Mouse (Mus musculus) left cerebral cortex, postnatal 36 days (tissue): ENCODE results near the gene Nfasc. TPM values are rescaled to one million over a fixed set of nuclear protein-coding genes. Genes with fewer than 3 reads are reported as not detected.

Source experiments
- DNase-seq, 2 experiments: peaks; one replicate each; pipeline ENCODE4 v3.0.0; 2021 to 2022; ENCODE audit warnings: low spot score in 2 of 2, mixed read lengths in 1 of 2
- intact Hi-C: fragments of 180-260 bp; cut with DNase I; formaldehyde crosslinking; loops from one replicate; pipeline ENCODE4 v1.15.1; 2025
- total RNA-seq, 2 experiments: library from RNA; stranded (reverse); gene quantifications; 2 replicates each; pipeline ENCODE4 v1.2.3; 2021

Nfasc gene
- total RNA-seq, 2 experiments from 2014 or later = 164 to 178 TPM

DNA sequence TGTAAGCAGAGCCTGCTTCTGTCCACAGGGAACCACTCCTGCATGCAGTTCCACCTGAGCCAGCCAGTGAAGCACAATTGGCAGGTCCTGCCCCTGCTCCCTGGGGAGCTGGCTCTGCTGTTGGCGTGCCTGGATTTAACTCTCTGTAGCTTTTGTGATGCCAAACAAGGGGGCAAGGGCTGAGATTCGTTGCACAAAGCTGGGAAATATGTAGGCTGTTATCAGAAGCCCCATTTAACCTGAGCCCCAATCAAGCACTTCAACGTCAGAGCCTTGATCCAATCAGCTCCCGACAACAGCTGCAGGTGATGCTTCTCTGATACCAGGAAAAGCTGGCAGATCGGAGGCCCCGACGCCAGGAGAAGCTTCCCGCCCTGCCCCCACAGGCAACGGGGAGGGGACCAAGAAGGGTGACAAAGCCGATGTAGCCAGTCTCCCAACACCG lies 2.5 kb downstream of the Nfasc start:
- intact Hi-C loops = no loop called here

GRCm38 (mm10) chr1:132736171-132736570 lies 5.4 kb downstream of the Nfasc start:
- DNase-seq = no peak
- intact Hi-C loops = no loop called here

More for the DNA sequence above, 2.5 kb downstream of the Nfasc start:
- DNase-seq = peak; percentile 70 to 72

GRCm38 (mm10) chr1:132733873-132734447 lies 7.6 kb downstream of the Nfasc start:
- intact Hi-C loops = no loop called here
- no peak for DNase-seq

GRCm38 (mm10) chr1:132732307-132732706 lies 9.3 kb downstream of the Nfasc start:
- peak; percentile 49 to 54 for DNase-seq
- intact Hi-C loops = no loop called here

DNA sequence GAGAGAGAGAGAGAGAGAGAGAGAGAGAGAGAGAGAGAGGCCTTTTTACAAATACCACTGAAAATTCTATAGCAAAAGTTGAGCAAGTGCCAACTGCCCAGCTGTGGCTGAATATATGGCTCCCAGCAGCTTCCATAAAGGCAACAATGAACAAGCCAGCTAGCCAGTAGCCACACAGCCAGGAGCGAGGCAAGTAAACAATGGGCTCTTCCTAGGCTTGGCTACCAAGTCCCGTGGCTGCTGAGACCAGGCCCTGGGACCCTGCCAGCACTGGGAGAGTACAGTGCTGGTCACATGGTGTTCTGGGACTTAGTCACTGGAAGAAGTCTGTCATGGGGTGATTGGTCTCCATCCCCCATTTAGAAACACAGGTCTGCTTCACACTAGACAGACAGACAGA lies 14.0 kb downstream of the Nfasc start:
- intact Hi-C loops = loop anchor here (5.0 kb wide), 1 partner anchor 100 kb away; no protein-coding TSS in a partner anchor
- DNase-seq = peak in 1 of 2 experiments; percentile 46

GRCm38 (mm10) chr1:132722362-132722761 lies 19.2 kb downstream of the Nfasc start:
- intact Hi-C loops = no loop called here
- no peak for DNase-seq

DNA sequence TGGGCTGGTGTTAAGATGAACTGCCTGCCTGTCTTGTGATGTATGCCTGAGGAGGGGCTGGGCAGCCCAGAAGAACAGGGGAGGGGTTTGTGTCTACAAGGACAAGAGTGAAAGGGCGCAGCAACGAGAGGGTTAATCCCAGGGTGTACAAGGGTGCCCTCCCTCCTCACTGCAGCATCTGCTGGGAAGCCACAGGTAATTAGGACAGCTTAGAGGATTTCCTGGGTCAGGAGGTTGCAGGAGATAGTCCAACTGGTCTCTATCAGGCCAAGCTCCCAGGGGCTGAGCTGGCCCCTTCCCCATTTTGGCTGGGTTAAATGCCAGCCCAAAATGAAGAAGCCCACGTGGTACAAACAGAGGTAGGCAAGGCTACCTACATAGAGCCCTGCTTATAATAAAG lies 20.3 kb downstream of the Nfasc start:
- no peak for DNase-seq
- intact Hi-C loops = no loop called here

DNA sequence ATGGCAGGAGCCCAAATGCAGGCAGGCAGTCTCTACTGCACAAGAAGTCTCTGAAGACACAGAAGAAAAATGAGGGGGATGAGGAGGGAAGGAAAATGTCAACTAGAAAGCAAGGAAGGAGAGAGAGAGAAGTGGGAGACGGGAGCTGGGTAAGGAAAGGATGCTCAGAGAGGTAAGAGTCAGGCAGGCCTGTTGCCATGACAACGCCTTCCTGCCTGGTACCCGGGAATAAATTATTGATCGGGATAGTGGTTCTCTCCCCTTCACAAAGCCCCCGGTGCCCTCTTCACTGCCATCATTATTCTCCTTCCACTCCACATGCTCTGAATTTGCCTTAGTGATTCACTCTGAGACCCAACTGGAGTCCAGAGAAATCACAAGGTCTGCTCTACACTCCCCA lies 23.4 kb downstream of the Nfasc start:
- no peak for DNase-seq
- intact Hi-C loops = loop anchor here (5.0 kb wide), 1 partner anchor 56 kb away; no protein-coding TSS in a partner anchor

GRCm38 (mm10) chr1:132715044-132715443 lies 26.6 kb downstream of the Nfasc start:
- intact Hi-C loops = loop anchor here (5.0 kb wide), 1 partner anchor 53 kb away; no protein-coding TSS in a partner anchor
- no peak for DNase-seq

GRCm38 (mm10) chr1:132709419-132709818 lies 32.2 kb downstream of the Nfasc start:
- intact Hi-C loops = no loop called here
- no peak for DNase-seq

DNA sequence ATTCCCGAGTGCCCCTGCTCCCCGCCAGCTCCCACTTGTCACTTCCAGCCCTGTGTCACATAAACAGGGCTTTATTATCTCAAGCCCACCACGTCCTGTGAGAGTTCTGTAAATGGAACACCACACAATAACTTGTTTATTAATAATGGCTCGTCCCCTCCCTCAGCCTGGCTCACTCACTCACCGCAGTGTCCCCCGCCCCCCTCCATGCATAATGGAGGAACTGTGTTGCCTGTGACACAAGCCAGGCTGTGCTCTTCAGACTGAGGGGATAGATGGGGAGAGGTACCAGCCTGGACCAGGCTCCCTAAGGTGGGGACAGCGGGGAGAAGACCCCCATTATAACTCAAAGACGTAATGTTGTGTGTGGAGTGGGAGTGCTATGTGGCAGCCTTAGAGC lies 34.3 kb downstream of the Nfasc start:
- DNase-seq = no peak
- intact Hi-C loops = no loop called here

DNA sequence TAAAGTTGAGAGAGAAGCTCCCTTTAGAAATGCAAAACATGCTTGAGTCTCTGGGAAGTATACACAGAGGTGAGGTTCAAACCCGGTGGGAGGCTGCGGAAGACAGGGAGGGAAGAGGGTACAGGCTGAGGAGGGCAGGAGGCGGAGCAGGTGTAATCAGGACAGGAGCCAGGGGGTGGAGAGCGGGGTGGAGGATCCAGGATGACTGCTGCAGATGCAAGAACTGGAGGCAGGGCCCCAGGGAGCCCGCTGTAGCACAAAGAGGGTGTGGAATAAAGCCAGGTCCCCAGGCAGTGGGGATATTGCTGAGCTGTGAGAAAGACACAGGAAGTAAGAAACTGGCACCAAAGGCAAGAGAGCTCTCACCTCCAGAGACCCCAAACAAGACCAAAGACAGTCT lies 38.1 kb downstream of the Nfasc start:
- intact Hi-C loops = no loop called here
- DNase-seq = no peak

DNA sequence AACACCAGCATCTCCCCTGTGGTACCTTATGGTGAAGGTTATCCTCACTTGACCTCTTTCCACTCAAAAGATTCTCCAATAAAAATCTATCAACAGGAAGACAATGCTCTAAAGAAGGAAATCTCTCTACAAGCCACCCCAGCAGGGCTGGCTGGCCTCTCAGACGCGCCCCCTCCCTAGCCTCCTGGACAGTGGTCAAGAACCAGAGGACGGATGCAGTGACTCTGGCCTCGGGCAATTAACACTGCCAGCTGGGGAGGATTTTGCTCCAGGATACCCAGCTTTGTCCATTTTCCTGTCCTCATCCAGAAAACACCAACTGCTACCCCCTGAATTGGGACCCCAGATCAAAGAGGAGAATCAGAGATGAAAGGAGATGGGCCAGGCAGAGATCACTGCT lies 44.7 kb downstream of the Nfasc start:
- intact Hi-C loops = no loop called here
- DNase-seq = no peak

DNA sequence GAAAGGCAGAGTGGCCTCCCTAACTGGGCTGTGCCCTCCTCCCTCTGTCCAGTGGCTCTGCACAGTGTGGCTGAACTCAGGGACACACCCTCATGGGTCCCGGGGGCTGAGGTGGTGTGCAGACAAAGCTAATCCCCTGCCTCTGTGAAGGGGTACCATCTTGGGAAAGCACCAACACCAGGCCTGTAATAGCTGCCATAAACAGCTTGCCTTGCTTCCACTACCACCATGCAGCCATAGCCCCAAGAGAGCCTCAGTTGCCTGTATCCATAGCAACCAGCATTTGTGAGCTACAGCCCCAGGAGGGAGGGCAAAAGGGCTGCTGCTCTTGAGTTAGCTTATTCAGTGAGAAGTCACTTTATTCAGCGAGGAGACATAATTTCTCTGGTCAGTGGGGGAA lies 45.4 kb downstream of the Nfasc start:
- no peak for DNase-seq
- intact Hi-C loops = no loop called here

DNA sequence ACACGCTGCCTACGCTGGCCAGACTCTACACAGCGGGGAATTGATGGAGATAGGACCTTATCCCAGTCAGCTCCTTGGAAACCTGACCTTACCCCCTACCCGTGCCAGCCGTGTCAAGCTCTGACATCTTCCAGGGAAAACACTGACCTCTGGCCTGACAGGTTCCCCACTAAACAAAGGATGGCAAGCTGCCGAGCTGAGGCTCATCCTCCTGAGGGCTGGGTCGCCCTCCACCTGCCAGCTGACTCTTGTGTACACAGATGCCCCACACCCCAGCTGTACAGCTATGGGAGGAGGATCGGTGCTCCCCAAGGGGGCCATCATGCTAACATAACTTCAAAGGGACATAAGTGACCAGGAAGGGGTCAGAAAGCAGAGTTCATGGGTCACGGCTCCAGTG lies 47.6 kb downstream of the Nfasc start:
- no peak for DNase-seq
- intact Hi-C loops = no loop called here

DNA sequence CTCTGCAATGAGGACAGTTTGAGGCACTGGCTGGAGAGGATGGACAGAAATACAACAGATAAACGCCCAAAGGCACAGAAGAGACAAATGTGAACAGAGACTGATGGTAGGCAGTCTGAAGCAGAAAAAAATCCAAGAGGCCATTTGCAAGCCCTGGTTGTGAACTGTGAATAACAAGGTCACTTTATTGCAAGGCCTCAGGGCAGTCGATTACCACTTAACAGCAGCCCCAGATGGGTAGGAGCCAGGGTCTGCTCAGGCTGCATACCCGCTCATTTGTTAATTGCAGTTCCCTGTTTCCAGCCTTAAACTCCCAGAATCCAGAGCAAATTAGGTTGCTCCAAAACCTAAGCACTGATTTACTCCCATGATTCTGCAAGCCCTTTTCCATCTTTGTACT lies 52.4 kb downstream of the Nfasc start:
- DNase-seq = no peak
- intact Hi-C loops = no loop called here

DNA sequence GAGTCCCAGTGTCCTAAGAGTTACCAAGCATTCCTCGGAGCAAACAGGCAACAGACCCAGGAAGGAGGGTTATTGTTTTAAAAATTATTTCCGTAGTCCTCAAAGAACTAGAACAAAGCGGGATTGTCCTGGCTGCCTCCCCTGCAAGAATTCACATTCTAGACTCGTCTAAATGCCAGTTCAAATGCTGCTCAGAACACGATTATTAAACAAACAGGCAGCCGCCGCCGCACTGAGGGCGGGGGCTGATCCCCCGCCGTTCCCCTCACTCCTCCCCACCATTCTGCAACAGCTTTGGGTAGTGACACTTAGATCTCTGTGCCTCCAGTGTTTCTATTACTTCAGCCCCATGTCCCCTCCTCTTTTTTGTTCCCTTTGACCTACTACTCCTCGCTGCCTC lies 62.7 kb downstream of the Nfasc start:
- no peak for DNase-seq
- intact Hi-C loops = no loop called here

DNA sequence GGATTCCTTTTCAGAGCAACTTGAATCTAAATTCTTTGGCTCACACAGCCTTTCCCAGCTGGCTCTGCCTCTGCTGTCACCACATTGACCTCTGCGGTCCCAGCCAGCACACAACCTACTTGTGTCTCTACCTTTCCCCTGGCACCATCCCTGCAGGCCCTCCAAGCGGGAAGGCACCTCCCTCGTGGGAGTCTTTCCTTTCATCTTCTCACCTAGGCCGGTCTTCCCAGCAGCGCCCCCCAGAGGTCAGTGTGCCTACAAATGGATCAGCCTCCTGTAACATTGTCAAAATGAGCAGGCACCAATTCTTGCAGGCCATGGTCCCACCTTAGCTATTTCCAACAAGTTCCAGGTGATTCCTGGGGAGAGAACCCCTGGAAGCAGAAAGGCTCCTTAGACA lies 63.5 kb downstream of the Nfasc start:
- no peak for DNase-seq

DNA sequence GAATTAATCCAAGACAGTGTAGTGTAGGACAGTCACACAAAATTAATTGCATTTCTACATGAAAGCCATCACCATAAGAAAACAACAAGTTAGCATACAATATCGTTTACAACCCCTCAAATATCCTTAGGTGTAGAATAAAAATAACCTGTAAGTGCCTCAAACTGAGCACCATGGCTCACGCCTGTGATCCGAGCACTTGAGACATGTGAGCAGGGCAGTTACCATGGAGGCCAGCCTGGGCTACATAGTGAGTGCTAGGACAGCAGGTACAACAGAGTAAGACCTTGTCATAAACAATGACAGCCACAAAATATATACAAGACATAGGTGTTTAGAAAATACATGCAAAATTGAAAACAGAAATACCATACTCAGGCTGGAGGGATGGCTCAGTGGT lies 68.9 kb downstream of the Nfasc start:
- intact Hi-C loops = no loop called here
- DNase-seq = no peak

More for the DNA sequence above, 63.5 kb downstream of the Nfasc start:
- intact Hi-C loops = no loop called here

GRCm38 (mm10) chr1:132669200-132669599 lies 72.4 kb downstream of the Nfasc start:
- DNase-seq = no peak
- intact Hi-C loops = no loop called here

DNA sequence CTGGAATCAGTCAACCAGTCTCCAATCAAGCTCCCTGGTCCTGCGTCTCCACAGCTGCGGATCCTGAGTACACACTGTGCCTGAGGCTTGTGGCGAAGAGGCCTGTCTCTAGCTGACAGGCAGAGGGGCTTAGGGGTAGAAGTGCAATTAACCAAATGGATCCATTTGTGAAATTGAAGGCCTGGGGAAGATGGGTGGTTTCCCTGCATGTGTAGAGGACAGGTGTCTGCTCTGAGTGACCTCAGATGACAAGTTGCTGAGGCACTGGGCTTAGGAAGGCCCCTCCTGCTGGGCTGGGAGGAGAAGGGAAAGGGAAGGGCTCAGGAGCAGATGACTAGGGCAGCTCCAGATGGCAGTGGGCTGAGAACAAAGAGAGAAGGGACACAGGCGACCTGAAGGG lies 81.2 kb downstream of the Nfasc start:
- no peak for DNase-seq
- intact Hi-C loops = loop anchor here (5.0 kb wide), 1 partner anchor 57 kb away; no protein-coding TSS in a partner anchor

DNA sequence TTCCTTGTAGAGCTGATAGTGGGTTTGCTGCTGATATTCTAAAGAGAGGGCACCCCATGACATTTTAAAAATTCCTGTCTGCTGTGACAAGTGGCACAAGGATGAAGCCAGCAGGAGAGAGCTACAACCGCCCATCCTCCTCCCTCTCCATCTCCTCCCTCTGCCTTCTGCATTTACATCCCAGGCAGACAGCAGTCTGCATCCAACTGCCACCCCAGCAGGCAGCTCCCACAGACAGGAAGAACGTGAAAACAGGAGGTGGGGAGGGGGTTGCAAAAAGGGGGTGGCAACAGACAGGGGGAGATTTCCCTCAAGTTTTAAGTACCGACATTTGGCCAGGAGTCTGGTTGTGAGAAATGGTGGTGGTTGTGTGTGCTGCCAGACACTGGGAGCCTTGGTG lies 82.0 kb downstream of the Nfasc start:
- DNase-seq = peak; percentile 47 to 68
- intact Hi-C loops = loop anchor here (5.0 to 10.0 kb wide), 2 partner anchors 58 to 85 kb away; partner anchors contain the start of gene Nfasc
